Mouse (Mus musculus) left cerebral cortex, postnatal 25 days (tissue): ENCODE measurements around the gene Mb. TPM values are rescaled to one million over a fixed set of nuclear protein-coding genes. Genes with fewer than 3 reads are reported as not detected.
A peak's percentile ranks its signal among the peaks of the same experiment; 100 is the strongest.

ENCODE experiments used
- DNase-seq, 2 experiments: peaks; one replicate each; pipeline ENCODE4 v3.0.0; 2022; ENCODE audit warnings: low spot score in 2 of 2, mixed read lengths in 1 of 2
- intact Hi-C: fragments of 180-260 bp; cut with DNase I; formaldehyde crosslinking; loops from one replicate; pipeline ENCODE4 v1.15.1; 2025
- total RNA-seq, 2 experiments: library from RNA; stranded (reverse); gene quantifications; 2 replicates each; pipeline ENCODE4 v1.2.3; 2021

Mb gene
- total RNA-seq: under 1 TPM in 1 of 2 experiments, not detected in 1; 0.46 TPM

DNA sequence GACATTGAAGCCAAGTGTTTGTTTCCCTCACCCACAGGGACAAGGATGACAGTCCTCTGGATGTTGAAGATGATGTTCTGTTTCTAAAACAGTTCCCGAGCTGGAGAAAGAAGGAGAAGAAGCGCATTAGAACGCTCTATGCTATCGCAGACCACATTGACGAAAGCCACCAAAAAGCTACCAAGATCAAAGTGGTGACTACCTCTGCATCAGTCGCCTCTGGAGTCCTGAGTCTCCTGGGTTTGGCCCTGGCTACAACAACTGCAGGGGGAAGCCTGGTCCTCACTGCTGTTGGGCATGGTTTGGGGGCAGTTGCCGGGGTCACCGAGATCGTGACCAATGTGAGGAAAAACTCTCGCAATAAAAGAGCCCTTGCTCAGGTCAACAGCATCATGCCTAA, at the start of gene Mb:
TSS of gene Mb (minus strand) at position 101 of the 400 bp plus-strand sequence.
- intact Hi-C loops: no loop called here
- DNase-seq: no peak

DNA sequence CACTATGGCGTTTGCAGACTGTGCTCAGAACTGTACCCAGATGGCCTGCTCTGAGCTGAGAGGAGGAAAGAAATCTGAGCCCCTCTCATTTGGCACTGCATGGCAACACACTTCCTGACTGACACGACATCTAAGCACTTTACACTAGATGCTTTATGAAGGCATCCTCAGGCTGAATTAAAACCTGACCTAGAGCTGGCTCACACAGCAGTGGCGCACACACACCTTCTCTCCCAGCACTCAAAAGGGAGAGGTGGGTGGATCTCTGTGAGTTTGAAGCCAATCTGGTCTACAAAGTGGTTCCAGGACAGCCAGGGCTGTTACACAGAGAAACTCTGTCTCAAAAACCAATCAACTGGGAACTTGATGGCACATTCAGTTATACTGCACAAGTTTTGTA, 49.3 kb upstream of the Mb start:
- DNase-seq: peak in 1 of 2 experiments; percentile 66
- intact Hi-C loops: no loop called here

- no peak for DNase-seq
- intact Hi-C loops: no loop called here
These were observed 46.9 kb upstream of the Mb start for GRCm38 (mm10) chr15:77097358-77097757.

DNA sequence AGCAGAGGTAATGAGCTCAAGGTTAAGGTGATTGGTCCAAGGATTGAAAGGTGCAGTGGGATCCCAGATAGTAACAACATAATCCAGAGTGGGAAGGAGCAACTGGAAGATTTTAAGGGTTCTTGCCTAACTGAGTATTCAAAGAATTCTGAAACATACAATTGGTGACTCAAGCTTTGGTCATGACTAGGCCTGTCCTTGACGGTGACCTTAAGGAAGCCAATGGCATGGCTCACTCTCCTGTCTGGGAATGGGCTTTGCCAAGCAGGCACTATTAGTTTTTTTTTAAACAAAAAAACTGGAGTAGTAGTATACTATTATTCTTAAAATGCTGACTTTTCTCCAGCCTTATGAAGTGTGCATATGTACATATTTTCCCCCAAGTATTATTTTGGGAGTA, 44.7 kb upstream of the Mb start:
- intact Hi-C loops: no loop called here
- DNase-seq: no peak

DNA sequence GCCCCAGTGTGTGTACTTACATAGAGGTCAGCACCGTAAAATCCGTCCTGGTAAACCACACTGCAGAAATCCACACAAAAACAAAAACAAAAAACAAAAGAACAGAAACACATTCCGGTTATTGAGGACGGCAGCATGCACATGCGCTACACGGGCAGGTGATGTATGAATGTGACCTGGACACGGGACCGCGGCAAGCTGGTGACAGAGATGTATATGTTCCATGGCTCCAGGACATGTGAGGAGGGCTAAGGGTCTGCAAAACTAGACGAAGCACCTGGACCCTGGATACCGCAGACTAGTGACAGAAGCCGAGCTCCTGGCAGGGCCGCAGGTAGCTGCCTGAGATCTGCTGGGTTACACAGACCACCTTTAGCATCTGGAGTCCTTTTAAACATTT, 44.0 kb upstream of the Mb start:
- no peak for DNase-seq
- intact Hi-C loops: no loop called here

- intact Hi-C loops: no loop called here
- DNase-seq: peak in 1 of 2 experiments; percentile 73
These were observed 40.9 kb upstream of the Mb start for GRCm38 (mm10) chr15:77091394-77091793.

- no peak for DNase-seq
- intact Hi-C loops: no loop called here
These were observed 40.1 kb upstream of the Mb start for GRCm38 (mm10) chr15:77090531-77090930.

DNA sequence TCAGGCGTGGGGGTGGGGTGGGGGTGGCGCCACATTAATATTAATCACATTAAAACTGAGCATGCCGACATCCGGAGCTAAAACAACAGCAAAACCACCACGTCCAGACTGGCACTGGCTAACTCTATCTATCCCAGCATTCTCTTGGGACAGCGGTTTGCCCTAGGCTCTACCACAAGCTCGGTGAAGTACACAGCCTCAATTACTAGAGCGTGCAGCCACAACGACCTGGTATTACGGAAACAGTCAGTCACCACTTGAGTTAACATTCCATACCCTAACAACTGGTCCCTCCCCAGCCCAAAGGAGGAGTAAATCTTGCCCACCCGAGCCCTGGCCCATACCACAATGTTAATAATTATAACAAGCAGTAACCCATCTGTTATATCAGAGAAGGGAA, 38.8 kb upstream of the Mb start:
- no peak for DNase-seq
- intact Hi-C loops: no loop called here

DNA sequence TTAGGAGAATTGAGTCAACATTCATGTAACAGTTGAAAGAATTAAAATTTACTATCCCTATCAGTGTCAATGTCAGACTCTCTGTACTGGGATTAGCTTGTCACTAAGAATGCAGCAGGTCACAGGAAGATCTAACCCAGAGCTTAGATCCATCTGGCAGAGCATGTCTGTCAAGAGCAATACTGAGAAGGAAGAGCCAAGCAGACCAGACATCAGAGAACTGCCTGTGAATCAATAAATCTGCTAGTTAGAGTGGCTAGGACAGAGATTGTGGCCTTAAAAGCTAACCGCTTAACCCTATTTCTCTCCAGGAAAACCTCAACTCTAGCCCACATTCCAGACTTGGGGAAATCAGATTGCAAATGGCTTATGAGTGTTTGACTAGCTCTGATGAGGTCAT, 36.0 kb upstream of the Mb start:
- no peak for DNase-seq
- intact Hi-C loops: no loop called here

DNA sequence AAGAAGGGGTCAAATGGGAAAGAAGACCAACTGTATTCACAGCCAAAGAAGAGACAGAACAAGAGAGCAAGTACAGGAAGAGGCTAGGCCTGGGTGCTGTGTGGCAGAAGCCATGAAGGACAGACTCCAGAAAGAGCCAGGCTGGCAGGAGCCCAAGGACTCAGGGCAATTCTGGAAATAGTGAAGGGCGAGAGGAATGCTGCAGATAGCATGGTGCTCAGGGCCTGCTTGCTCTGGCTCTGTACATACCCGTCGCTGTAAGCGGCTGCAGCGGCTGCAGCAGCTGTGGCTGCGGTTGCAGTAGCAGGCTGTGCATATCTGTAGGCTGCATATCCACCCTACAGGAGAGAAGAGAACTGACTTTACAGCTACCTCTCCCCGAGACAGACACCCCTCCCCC, 35.3 kb upstream of the Mb start:
- intact Hi-C loops: no loop called here
- DNase-seq: no peak

GRCm38 (mm10) chr15:77081454-77081853, 31.0 kb upstream of the Mb start:
- no peak for DNase-seq
- intact Hi-C loops: no loop called here

DNA sequence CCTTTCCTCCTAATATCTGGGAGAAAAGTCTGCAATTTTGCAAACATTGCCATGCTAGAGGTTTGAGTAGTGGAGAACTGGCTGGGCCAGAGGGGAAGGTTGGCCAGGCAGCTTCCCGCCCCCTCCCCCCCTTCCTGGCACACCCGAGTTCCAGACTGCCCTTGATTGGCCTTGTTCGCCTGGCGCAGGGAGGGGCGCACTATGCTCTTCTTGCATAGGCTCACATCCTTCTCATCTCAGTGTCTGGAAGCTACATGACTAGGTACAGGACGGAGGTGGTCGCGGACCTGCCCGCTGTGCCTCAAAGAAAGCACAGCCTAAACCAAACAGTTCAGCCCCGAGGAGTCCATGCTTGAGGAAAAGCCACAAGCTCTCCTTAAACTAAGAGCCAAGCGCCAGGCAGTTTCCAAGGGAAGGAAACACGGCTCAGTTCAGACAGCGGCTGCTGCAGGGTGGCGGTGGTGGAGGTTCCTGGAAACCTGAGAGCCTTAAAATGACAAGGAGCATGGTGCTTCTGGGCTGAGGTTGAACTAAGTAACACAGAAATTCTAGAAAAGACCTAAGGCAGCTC, 30.3 kb upstream of the Mb start:
- intact Hi-C loops: no loop called here
- DNase-seq: no peak

DNA sequence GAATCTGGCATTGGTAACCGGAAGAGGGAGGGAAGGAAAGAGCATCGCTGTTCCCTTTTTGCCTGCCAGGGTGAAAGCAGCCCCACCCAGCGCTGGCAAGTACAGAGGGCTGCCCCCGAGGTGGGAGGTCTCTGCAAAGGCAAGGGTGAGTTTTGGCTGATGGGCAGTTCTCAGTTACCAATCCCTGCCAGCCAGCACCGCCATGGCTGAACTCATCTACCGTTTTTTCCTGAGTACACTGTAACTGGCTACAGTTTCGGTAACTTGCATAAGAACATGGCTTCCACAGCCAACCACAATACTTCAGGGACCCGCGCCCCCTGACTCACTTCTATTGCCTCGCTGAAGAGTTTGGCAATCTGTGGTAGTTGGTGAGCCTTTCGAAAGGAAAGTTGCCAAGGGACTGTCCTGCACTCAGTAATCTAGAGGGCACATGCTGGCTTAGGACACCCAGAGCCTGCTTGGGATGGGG, 29.5 kb upstream of the Mb start:
- intact Hi-C loops: no loop called here

GRCm38 (mm10) chr15:77079256-77079822, 28.9 kb upstream of the Mb start:
- intact Hi-C loops: no loop called here
- no peak for DNase-seq

More for the DNA sequence above, 29.5 kb upstream of the Mb start:
- no peak for DNase-seq

GRCm38 (mm10) chr15:77078786-77079185, 28.3 kb upstream of the Mb start:
- intact Hi-C loops: no loop called here
- DNase-seq: no peak

DNA sequence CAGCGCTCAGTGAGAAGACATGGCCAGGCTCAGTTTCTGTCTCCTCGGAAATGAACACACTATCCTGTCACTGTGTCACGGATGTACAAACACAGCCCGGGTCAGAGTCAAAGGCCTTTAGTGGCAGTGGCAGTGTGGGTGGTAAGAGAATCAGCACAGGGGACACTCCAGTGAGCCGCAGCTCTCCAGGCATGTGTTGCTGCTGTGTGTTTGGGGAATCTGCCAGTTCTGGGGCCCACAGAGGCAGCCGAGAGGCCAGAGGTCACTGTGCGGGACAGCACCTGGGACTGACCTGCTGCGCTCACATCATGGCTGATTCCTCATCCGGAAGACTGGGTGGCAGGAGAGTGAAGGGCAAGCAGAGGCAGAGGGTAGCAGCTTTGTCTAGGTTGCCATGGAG, 27.4 kb upstream of the Mb start:
- DNase-seq: no peak
- intact Hi-C loops: no loop called here

DNA sequence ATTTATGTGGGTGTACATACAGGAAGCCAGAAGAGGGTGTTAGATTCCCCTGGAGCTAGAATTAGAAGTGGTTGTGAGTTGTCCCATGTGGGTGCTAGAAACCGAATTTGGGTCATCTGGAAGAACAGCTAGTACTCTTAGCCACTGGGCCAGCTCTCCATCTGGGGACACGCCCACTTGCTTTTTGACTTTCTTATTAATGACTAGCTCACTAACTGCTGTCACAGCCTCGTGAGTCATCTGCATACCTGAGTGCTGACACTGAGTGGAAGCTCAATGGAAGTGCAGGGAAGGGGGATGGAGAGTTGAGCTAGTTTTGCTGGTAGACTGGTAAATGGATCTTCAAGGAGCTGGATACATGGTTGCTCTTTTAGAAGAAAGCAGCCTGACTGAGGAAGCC, 26.1 kb upstream of the Mb start:
- DNase-seq: peak in 1 of 2 experiments; percentile 87
- intact Hi-C loops: no loop called here

DNA sequence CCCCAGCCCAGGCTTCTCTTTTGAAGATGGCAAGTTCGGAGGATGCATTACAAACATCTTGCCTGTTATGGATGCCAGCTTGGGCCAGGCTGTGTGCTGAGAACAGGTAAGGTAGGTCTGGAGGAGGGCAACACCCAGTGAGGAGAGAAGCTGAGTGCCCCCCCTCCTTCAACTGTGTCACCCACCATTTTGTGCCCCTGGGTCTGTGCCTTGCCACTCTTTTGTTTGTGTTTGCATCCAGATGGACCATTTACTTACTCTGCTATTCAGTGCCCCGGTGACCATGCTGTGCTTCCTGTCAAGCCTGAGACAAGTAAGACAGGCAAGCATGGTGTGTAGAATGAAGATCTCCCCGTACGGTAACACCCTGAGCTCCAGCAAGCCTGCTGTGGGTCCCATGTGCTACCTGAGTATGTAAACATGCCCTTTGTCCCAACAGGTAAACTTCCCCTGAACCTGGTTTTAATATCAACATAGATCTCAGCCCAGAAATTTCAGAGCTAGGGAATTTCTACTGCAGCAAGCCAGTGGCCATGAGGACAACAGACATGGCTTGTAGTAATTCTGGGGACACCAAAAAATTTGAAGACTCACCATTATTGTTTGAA, 22.2 kb upstream of the Mb start:
- DNase-seq: no peak
- intact Hi-C loops: no loop called here

GRCm38 (mm10) chr15:77071501-77071900, 21.0 kb upstream of the Mb start:
- intact Hi-C loops: no loop called here
- DNase-seq: no peak

- DNase-seq: no peak
- intact Hi-C loops: no loop called here
These were observed 20.3 kb upstream of the Mb start for GRCm38 (mm10) chr15:77070745-77071268.

DNA sequence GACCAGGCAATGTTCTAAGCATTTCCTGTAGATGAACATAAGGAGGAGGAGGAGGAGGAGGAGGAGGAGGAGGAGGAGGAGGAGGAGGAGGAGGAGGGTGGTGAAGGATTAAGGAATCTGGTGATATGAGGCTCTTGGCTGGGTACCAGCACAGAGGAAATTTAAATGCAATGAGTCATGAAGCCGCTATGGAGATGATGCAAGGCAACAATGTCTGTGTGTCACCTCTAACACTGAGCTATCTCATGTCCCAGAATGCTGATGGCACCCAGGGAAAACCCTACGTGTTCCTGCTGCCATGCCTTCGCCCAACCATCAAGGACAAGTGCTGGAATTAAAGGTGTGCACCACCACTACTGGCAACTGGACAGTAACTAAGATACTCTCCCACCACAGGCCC, 18.5 kb upstream of the Mb start:
- intact Hi-C loops: loop anchor here (2.0 kb wide), 1 partner anchor 298 kb away; no protein-coding TSS in a partner anchor
- peak in 1 of 2 experiments; percentile 89 for DNase-seq
